In the genomic region with DNA sequence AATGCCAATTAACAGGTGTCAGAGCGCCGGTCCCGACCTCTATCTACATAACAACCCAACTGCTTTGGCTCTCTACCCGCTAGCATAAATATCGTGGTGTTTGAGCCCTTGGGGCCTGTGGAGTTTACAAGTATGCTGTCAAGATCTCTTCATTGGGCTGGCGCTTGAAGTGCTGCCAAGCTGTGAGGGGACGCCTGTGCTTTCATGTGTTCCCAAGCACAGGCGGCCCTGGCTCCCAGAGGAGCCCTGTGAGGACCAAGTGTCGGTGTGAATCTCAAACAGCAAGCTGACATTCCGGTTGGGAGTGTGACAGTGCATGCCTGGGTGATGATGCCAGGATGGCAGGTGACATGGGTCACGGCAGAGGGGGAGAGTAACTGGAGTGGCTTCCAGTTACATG, we compare ENCODE assay signal across 12 mouse cellular contexts.
A peak's percentile ranks its signal among the peaks of the same experiment; 100 is the strongest.
DNase-seq lines count a peak whose midpoint lies in the region; ATAC-seq and TF ChIP-seq lines count a peak whose summit lies in the region.
"Had no signal": no experiment of that assay in that cellular context is flagged by ENCODE, and none has a peak within 500 bp of the region (broad histone marks: within the 10 kb centered on the region; RNA-seq: fewer than 3 reads in every experiment).

No protein-coding gene starts in this region.

- no peak overlapping the region for H3K9ac ChIP-seq in forebrain, embryonic 12.5 days
- H3K9ac ChIP-seq in stomach, embryonic 14.5 days (replicated peaks; ENCODE audit: low read depth, low read length), result no peak overlapping the region
- H3K9ac ChIP-seq in stomach, postnatal 0 days (ENCODE audit: low read length), result no peak overlapping the region
- no peak overlapping the region for H3K9ac ChIP-seq in hindbrain, embryonic 16.5 days (ENCODE audit: low read depth, low read length)
- H3K9ac ChIP-seq: embryonic facial prominence, embryonic 13.5 days; liver, embryonic 13.5 days had no signal

- no peak for TF ChIP-seq CTCF in stomach, postnatal 0 days (IDR thresholded peaks at IDR 0.05; ENCODE audit: low read depth)

- no peak overlapping the region for H3K4me3 ChIP-seq in forebrain, embryonic 12.5 days (replicated peaks)
- H3K4me3 ChIP-seq in forebrain, embryonic 10.5 days, result no peak overlapping the region
- H3K4me3 ChIP-seq in stomach, embryonic 14.5 days (ENCODE audit: low read depth, low read length), result no peak overlapping the region
- H3K4me3 ChIP-seq in stomach, postnatal 0 days (ENCODE audit: low read depth, low read length), result no peak overlapping the region
- H3K4me3 ChIP-seq in hindbrain, embryonic 16.5 days (ENCODE audit: low read length), result no peak overlapping the region
- H3K4me3 ChIP-seq: embryonic facial prominence, embryonic 13.5 days; liver, embryonic 13.5 days had no signal

- no peaks in the 10 kb centered on the region for H3K27me3 ChIP-seq in forebrain, embryonic 12.5 days
- peaks cover 13% of the 10 kb centered on the region for H3K27me3 ChIP-seq in forebrain, embryonic 10.5 days (ENCODE audit: poor library complexity, severe bottlenecking)
- H3K27me3 ChIP-seq in stomach, embryonic 14.5 days (ENCODE audit: control insufficient read depth, insufficient read depth, low read length), result no peaks in the 10 kb centered on the region
- no peaks in the 10 kb centered on the region for H3K27me3 ChIP-seq in stomach, postnatal 0 days (ENCODE audit: control insufficient read depth, insufficient read depth, low read length)
- no peaks in the 10 kb centered on the region for H3K27me3 ChIP-seq in hindbrain, embryonic 16.5 days (replicated peaks; ENCODE audit: control insufficient read depth, insufficient read depth, low read length)

- WGBS in forebrain, embryonic 12.5 days, result 12% methylated on average over 11 of the region's 11 CpGs
- 16% methylated on average over 11 of the region's 11 CpGs for WGBS in forebrain, embryonic 10.5 days
- WGBS in stomach, embryonic 14.5 days, result 30% methylated on average over 11 of the region's 11 CpGs
- WGBS in stomach, postnatal 0 days, result 25% methylated on average over 11 of the region's 11 CpGs
- 9% methylated on average over 11 of the region's 11 CpGs for WGBS in hindbrain, embryonic 16.5 days

- peaks cover 6% of the 10 kb centered on the region for H3K4me1 ChIP-seq in forebrain, embryonic 12.5 days
- peaks cover 10% of the 10 kb centered on the region for H3K4me1 ChIP-seq in forebrain, embryonic 10.5 days
- H3K4me1 ChIP-seq in stomach, embryonic 14.5 days (ENCODE audit: control insufficient read depth, insufficient read depth, low read length), result no peaks in the 10 kb centered on the region
- no peaks in the 10 kb centered on the region for H3K4me1 ChIP-seq in stomach, postnatal 0 days (replicated peaks; ENCODE audit: control insufficient read depth, insufficient read depth)
- H3K4me1 ChIP-seq in hindbrain, embryonic 16.5 days (ENCODE audit: control insufficient read depth, insufficient read depth, low read depth, low read length), result no peaks in the 10 kb centered on the region; the same call in 1 of the 2 replicates
- H3K4me1 ChIP-seq: embryonic facial prominence, embryonic 13.5 days; liver, embryonic 13.5 days had no signal

- H3K36me3 ChIP-seq in forebrain, embryonic 12.5 days (replicated peaks), result no peaks in the 10 kb centered on the region
- H3K36me3 ChIP-seq in forebrain, embryonic 10.5 days (replicated peaks), result no peaks in the 10 kb centered on the region
- no peaks in the 10 kb centered on the region for H3K36me3 ChIP-seq in stomach, embryonic 14.5 days (ENCODE audit: control insufficient read depth, insufficient read depth, low read length)
- no peaks in the 10 kb centered on the region for H3K36me3 ChIP-seq in stomach, postnatal 0 days (ENCODE audit: control insufficient read depth, insufficient read depth, low read length)
- H3K36me3 ChIP-seq in hindbrain, embryonic 16.5 days (ENCODE audit: control insufficient read depth, insufficient read depth, low read length), result no peaks in the 10 kb centered on the region
- H3K36me3 ChIP-seq: embryonic facial prominence, embryonic 13.5 days; liver, embryonic 13.5 days had no signal

- no peak overlapping the region for H3K27ac ChIP-seq in forebrain, embryonic 12.5 days
- H3K27ac ChIP-seq in forebrain, embryonic 10.5 days, result no peak overlapping the region
- H3K27ac ChIP-seq in stomach, embryonic 14.5 days (ENCODE audit: low read length), result no peak overlapping the region
- no peak overlapping the region for H3K27ac ChIP-seq in stomach, postnatal 0 days (replicated peaks)
- H3K27ac ChIP-seq in hindbrain, embryonic 16.5 days (ENCODE audit: low read depth, low read length), result no peak overlapping the region
- H3K27ac ChIP-seq: embryonic facial prominence, embryonic 13.5 days; liver, embryonic 13.5 days had no signal

- ATAC-seq in forebrain, embryonic 12.5 days (ENCODE audit: low FRiP score), result peak; percentile 44; the same call in 1 of the 2 replicates
- 0 out of 2 replicates have a peak, but pooled peaks have one; percentile 10 for ATAC-seq in stomach, embryonic 14.5 days (ENCODE audit: insufficient number of reproducible peaks, insufficient read depth, low FRiP score, low read depth)
- ATAC-seq in stomach, postnatal 0 days (ENCODE audit: low FRiP score, low TSS enrichment), result no peak
- ATAC-seq in hindbrain, embryonic 16.5 days, result peak; percentile 90

- no peaks in the 10 kb centered on the region for H3K9me3 ChIP-seq in forebrain, embryonic 12.5 days
- H3K9me3 ChIP-seq in forebrain, embryonic 10.5 days, result no peaks in the 10 kb centered on the region
- H3K9me3 ChIP-seq in stomach, embryonic 14.5 days (ENCODE audit: control insufficient read depth, low read depth, low read length), result no peaks in the 10 kb centered on the region
- no peaks in the 10 kb centered on the region for H3K9me3 ChIP-seq in stomach, postnatal 0 days (ENCODE audit: control insufficient read depth, low read length)
- H3K9me3 ChIP-seq in hindbrain, embryonic 16.5 days (ENCODE audit: control insufficient read depth, low read length), result no peaks in the 10 kb centered on the region
- H3K9me3 ChIP-seq: embryonic facial prominence, embryonic 13.5 days; liver, embryonic 13.5 days had no signal

- no peak for DNase-seq in forebrain, embryonic 10.5 days (ENCODE audit: extremely low spot score, low spot score)
- DNase-seq in stomach, postnatal 0 days (ENCODE audit: low spot score), result no peak
- peak; percentile 41 for DNase-seq in retina, postnatal 1 day
- DNase-seq in frontal cortex, postnatal 36 days (ENCODE audit: low spot score in 2 of 2), result no peak
- no peak for DNase-seq in layer of hippocampus, adult 8-10 months (ENCODE audit: low spot score in 2 of 2)
- DNase-seq: kidney, adult 8-10 months; liver, embryonic 13.5 days; thymus, postnatal 36 days had no signal

- no peak overlapping the region for H3K4me2 ChIP-seq in forebrain, embryonic 12.5 days
- no peak overlapping the region for H3K4me2 ChIP-seq in stomach, embryonic 14.5 days (replicated peaks; ENCODE audit: low read depth, low read length)
- no peak overlapping the region for H3K4me2 ChIP-seq in stomach, postnatal 0 days (replicated peaks; ENCODE audit: low read depth)
- H3K4me2 ChIP-seq in hindbrain, embryonic 16.5 days (ENCODE audit: low read length), result no peak overlapping the region
- H3K4me2 ChIP-seq: embryonic facial prominence, embryonic 13.5 days; liver, embryonic 13.5 days had no signal

- TF ChIP-seq EP300 in stomach, postnatal 0 days (optimal IDR thresholded peaks at IDR 0.05), result no peak
